Mouse (Mus musculus) brain, adult 2 months (tissue): ENCODE results near the gene Cyp46a1.

ENCODE experiments used
- DNase-seq: peaks from one replicate; pipeline ENCODE4 v3.0.0; 2011; ENCODE audit warnings: low read depth, low spot score

Cyp46a1 gene

GRCm38 (mm10) chr12:108311741-108312290 is 22.4 kb upstream of the Cyp46a1 start:
- no peak for DNase-seq

DNA sequence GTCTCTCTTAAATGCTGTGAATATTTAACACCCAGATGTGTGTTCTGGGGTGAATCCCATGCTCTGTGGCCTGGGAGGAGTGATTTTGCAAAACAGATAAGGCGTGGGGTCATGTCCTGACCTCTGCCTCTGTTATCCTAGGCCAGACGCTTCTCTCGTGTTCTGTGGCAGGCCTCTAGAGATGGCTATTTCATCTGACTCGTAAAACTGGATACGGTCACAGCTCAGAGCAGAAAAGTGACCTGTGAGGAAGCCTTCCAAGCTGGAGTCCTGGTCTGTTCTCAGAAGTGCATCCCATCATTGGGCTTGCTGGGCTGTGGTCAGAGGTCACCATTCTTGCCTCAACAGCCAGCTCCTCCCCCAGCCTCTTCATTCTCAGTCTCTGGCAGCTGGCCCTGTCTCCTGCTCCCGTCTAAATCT is 21.7 kb upstream of the Cyp46a1 start:
- DNase-seq, result no peak

DNA sequence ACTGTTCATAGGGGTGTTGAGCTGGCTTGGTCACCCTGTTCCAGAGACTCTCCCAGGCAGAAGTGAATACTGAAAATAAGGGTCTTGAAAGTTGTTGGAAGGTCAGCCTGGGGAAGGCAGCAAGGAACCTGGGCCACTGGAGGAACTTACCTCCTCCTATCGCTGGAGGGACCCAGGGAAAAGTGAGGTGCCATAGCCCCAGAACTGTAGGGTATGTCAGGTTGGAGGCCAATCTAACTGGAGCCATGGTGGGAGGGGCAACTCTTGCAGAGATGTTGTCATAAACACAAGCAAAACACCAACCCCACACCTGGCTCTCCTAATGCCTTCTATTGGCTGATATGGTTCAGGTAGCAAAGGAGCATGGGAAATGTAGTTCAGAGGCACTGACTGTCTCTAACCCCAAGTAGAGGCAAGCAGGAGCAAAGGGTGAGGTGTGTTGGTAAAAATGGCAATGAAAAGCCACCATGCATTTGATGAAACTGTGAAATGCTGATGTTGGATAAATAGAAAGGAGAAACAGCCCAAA is 20.9 kb upstream of the Cyp46a1 start:
- no peak for DNase-seq

DNA sequence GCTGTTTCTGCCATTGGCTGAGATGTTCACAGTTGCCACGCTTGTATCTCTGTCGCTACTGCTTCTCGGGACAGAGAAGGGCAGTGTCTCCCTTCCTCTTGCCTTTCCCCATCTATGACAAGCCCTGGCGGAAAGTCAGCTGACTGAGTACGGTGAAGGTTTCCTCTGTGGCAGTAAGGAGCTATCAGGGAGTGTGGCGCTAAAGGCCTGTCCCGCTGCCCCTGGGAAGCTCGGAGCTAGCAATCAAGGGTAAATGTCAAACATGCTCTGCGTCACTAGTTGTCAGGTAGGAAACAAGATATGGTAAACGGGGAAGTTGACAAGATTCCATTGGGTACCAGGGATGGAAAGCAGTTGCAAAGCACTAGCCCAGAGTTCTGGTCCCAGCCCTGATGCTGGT is 18.4 kb upstream of the Cyp46a1 start:
- no peak for DNase-seq

DNA sequence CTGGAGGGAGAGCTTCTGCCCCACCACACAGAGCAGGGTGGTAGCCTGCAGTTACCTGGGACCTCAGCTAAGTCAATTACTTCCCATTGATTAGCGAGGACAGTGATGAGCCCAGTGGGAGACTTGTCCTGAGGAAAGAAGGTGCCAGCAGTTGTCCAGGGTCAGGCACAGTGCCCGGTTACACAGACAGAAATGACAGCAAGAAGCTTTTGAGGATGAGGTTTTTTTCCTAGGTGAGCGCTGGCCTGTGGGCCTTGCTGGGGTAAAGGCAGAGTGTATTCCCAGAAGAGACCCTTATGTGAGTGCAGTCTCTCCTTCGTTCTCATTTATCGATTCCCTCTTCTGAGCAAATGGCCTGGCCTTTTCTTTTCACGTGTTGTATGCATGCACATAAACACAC is 17.5 kb upstream of the Cyp46a1 start:
- DNase-seq, result no peak

DNA sequence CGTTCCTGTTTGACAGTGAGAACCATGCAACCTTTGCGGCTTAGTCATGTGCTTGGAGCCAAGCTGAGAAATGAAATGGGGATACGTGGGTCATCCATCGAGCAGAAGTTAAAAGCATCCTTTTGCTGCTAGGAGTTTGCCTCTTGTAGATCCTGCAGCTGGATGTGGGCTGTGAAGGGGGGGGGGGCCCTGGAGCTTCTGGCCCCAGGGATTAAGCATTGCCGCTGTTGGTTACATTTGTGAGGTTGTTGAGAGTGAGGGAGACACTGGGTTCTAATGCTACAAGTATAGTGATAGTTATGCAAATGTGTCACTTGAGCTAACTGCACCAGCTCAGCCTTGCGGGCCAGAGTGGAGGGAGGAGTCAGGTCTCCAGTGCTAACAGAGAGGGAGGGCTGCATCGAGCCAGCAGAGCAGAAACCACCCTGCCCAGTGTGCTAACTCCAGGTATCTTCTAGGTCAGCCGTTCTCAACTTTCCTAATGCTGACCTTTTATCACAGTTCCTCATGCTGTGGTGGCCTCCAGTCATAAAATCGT is 16.9 kb upstream of the Cyp46a1 start:
- peak; percentile 45 for DNase-seq

GRCm38 (mm10) chr12:108317826-108318430 is 16.3 kb upstream of the Cyp46a1 start:
- peak; percentile 61 for DNase-seq

DNA sequence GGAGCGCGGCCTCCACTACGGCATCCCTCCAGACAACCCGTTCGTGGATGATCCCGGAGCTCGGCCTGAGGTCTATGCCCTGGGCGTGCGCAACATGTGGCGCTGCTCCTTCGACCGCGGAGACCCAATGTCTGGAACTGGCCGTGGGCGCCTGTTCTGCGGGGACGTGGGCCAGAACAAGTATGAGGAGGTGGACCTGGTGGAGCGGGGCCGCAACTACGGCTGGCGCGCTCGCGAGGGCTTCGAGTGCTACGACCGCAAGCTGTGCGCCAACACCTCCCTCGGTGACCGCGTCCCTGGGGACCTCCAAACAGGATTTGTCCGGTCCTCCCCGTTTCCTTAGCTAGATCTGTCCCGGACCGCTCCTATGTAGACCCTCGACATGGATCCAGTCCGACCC is 15.7 kb upstream of the Cyp46a1 start:
- no peak for DNase-seq

GRCm38 (mm10) chr12:108320096-108320495 is 14.1 kb upstream of the Cyp46a1 start:
- no peak for DNase-seq

DNA sequence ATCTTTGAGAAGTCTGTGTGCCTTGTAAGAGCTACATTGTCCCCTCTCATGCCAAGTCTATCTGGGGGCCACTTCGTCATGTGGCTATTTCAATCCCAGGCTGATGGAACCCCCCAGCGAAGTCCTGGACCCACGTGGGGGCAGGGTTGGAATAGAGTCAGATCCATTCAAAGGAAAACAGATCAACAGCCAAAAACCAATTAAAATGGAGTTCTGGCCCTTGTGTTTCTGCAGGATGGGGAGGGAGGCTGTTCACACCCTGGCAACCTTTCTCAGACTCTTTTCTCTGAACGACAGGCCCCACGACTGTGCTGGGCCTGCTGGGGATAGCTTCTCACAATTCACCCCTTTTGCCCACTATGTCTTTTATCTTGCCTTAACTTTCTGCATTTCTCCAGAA is 7.8 kb upstream of the Cyp46a1 start:
- DNase-seq, result no peak

GRCm38 (mm10) chr12:108327889-108328491 is 6.2 kb upstream of the Cyp46a1 start:
- peak; percentile 96 for DNase-seq

DNA sequence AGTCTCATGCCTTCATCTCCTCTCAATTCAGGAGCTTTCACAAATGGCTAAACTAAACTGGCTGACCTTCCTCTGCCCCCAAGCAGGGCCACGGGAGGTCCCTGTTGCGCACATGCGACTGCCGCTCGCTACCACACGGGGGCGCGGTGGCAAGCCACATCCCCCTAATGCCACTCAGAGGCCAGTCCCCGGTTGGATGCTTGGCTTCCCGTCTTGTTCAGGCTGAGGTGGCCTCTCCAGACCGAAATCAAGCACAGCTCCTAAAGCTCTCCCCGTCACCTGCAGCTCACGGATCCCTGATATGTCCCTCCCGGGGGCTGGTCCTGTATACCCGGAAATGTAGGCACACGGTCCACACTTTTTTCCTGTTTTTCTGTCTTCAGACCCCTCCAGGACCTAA is 1.1 kb upstream of the Cyp46a1 start:
- peak; percentile 91 for DNase-seq

DNA sequence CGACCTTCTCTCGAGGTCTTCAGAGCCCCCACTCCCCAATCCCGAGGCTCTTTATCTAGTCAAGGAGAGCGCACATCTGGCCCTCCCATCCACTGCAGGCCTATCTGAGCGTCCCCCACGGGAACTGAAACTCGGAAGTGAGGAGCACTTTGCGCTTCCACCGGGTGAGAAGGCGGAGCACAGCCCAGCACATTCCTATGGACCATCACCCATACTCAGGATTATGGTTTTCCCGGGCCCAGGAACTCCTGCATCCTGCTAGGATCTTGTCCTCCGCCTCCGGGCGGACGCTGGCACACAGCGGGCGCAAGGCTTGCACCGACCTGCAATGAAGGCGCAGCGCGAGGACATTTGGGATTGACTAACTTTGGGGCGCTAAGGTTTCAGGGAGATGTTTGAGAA is 699 bp upstream of the Cyp46a1 start:
- no peak for DNase-seq

DNA sequence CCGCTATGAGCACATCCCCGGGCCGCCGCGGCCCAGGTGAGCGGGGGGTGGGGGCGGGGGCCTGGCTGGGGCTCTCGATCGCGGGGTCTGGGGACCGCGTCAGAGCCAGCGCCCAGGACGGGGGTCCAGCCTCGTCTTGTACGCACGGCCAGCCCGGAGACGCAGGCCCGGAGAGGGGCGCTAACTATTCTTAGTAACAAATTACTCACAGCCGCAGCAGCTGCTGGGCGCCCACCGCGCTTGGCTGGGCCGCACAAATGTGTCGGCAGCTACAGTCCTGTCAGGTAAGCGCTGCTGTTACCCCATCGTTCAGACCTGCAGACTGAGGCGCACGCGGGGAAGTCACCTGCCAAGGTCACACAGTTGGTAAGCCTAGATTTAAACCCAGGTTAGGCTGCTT is 348 bp downstream of the Cyp46a1 start:
- peak; percentile 44 for DNase-seq

DNA sequence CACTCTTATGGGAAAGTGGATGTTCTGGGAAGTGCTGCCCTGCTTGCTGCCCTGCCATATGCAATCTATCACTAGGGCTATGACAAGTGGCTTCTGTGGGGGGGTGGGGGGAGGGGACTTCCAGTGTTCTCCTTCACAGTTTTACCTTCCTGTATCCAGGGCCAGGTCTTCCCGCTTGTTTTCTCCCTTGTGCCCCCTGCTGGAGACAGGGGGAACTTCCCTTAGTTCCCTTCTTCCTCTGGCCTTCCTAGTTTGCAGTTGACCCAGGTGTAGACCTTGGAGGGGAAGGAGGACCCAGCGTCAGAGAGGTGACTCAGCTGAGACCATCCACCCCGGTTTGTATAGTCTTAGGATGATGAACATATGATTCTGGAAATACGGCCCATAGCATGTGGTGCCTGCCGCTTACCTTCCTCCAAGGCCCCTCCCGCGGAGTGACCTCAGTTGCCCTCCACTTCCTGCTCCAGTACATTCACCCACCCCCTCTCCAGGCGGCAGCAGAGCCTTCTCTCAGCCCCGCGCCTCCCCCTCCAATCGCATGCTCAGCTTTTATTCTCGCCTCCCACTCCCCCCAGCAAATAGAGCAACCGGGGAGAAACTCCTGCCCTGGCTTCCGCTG is 4.5 kb downstream of the Cyp46a1 start:
- DNase-seq, result peak; percentile 78

- no peak for DNase-seq
Observed at GRCm38 (mm10) chr12:108348151-108348550, 14.0 kb downstream of the Cyp46a1 start.

GRCm38 (mm10) chr12:108349026-108349425 is 14.8 kb downstream of the Cyp46a1 start:
- DNase-seq, result peak; percentile 62

DNA sequence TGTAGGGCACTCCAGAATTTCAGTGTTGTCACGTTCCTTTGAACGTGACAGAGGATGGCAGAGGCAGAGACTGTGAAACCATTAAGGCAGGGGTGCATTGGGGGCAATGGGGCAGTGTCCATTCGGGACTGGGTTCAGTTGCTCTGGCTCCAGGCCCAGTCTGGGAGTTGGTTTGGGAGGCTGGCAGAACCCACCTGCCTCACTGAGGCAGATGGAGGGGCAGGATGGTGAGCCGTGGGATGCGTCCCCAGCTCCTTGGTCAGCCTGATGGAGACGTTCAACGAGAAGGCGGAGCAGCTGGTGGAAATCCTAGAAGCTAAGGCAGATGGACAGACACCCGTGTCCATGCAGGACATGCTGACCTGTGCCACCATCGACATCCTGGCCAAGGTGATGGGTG is 16.8 kb downstream of the Cyp46a1 start:
- no peak for DNase-seq

DNA sequence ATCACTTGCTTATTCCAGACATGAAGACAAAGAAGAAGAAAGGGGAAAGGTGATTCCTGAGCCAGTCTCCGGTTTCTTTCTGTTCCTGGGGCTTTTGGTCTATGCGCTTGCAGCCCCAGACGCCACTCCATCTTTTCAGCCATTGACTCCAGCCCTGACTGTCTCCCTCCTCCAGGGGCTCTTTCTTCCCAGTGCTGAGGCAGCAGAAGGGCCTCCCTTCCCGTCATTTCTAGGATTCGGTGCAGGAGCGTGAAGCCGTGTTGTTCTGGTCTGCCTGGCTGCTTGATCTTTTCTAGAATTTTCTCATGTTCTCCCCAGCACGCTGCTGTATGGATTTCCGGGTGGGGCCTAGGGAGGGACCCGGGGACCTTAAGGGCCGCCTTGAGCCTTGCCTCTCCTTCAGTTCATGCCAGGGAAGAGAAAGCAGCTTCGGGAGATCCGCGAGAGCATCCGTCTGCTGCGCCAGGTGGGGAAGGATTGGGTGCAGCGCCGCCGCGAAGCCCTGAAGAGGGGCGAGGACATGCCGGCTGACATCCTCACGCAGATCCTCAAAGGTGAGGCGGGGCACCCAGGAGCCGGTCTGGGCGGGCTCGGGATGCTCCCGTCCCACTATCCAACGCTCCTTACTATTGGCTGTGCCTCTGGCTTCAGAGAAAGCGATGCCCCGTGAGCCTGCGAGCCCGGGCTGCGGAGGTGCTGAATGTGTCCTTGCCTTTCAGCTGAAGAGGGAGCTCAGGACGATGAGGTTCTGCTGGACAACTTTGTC is 18.4 kb downstream of the Cyp46a1 start:
- no peak for DNase-seq

DNA sequence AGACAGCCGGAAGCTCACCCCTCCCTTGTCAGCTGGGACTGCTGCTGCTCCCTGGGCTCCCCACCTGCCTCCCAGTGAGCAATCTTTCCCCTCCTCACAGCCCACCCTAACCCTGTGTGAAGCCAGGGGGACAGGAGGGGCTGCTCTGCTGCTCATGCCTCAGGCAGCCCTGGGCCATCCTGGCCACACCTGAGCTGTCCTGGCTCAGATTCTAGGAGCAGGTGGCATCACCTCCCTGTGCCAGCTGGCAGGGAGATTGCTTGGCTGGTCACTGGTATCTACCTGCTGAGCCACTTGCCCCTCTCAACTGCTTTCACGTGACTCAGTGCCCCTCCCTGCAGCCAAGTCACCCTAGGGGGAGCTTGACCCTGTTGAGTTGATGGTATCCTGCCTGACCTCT is 20.1 kb downstream of the Cyp46a1 start:
- peak; percentile 96 for DNase-seq

DNA sequence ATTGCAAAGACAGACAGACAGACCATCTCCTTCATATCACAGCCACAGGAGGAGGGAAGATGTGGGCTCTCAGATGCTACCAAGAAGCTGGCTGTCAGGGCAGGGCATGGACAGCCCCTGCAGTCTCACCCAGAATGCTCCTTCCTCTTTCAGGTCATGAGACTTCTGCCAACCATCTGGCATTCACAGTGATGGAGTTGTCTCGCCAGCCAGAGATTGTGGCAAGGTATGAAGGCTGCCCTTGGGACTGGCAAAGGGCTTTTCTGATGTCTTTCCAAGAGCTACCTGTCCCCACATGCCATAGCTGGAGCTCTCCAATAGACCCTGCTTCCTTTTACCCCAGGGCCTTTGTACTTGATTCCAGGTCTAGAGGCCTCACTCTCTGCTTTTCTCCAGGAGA is 21.1 kb downstream of the Cyp46a1 start:
- peak; percentile 97 for DNase-seq

- no peak for DNase-seq
Observed at GRCm38 (mm10) chr12:108355986-108356385, 21.8 kb downstream of the Cyp46a1 start.
